Comparison of ENCODE assay signal across 8 mouse cellular contexts in the genomic region with DNA sequence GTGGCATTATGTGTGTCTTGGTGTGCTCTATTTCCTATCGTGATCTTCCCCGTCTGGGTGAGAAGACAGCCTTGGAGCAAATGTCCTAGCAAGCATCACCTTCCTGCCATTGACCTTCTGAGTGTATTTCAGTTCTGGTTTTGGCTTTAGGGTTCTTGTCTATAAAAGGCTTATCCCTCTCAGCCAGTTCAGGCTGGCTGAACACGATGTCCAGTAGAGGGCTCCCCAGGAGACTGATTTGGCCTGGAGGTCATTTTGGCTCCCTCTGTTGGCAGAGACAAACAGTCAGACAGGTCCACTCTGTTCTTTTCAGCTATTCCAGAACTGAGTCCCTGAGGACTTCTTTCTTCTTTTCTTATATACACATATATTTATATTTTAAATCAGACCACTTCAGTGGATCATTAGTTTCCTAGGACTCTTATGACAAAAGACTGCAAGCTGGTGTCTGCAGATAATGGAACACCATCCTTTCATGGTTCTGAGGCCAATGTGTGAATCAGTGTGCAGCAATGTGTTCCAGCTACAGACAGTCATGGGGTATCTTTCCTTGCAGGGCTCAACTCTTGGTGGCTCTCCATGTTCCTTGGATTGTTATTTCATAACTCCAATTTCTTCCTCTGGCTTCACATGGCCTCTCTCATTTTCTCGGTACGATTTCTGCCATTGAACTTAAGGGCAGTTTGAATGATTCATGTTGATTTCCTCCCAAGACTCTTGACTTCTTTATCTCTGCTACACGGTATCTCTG.
DNase-seq lines count a peak whose midpoint lies in the region; ATAC-seq and TF ChIP-seq lines count a peak whose summit lies in the region.

No protein-coding gene starts in this region.

- no peak overlapping the region for H3K9ac ChIP-seq in heart, embryonic 12.5 days

- no peak overlapping the region for H3K4me2 ChIP-seq in heart, embryonic 12.5 days

- no peak overlapping the region for H3K27ac ChIP-seq in heart, embryonic 12.5 days (ENCODE audit: poor library complexity, severe bottlenecking)
- H3K27ac ChIP-seq in bone marrow, adult 2 months (ENCODE audit: control insufficient read depth, insufficient read depth, low read depth, low read length, poor library complexity), result no peak overlapping the region

- no peaks in the 10 kb centered on the region for H3K4me1 ChIP-seq in heart, embryonic 12.5 days (replicated peaks)
- H3K4me1 ChIP-seq in bone marrow, adult 2 months (ENCODE audit: control insufficient read depth, insufficient read depth, low read length), result no peaks in the 10 kb centered on the region

- H3K4me3 ChIP-seq in heart, embryonic 12.5 days, result no peak overlapping the region
- H3K4me3 ChIP-seq in C2C12 (ENCODE audit: insufficient read depth, poor library complexity, severe bottlenecking), result no peak overlapping the region
- no peak overlapping the region for H3K4me3 ChIP-seq in bone marrow, adult 2 months (replicated peaks; ENCODE audit: control insufficient read depth, low read depth, low read length)

- no peaks in the 10 kb centered on the region for H3K36me3 ChIP-seq in heart, embryonic 12.5 days
- no peaks in the 10 kb centered on the region for H3K36me3 ChIP-seq in C2C12 (ENCODE audit: control insufficient read depth, insufficient read depth)

- H3ac ChIP-seq in C2C12 (ENCODE audit: control insufficient read depth, insufficient read length, low read depth), result no peak overlapping the region

- no peak for TF ChIP-seq POLR2A in bone marrow, adult 2 months (IDR thresholded peaks at IDR 0.05; ENCODE audit: borderline replicate concordance, control insufficient read depth, low read depth, low read length)

- no peaks in the 10 kb centered on the region for H3K79me3 ChIP-seq in C2C12 (ENCODE audit: low read depth)

- H3K79me2 ChIP-seq in C2C12 (ENCODE audit: control insufficient read depth, insufficient read depth), result no peaks in the 10 kb centered on the region

- peak; percentile 54 for TF ChIP-seq CTCF in C2C12 (IDR thresholded peaks at IDR 0.05; ENCODE audit: control insufficient read depth, insufficient read depth, insufficient read length)
- TF ChIP-seq CTCF in bone marrow, adult 2 months (IDR thresholded peaks at IDR 0.05; ENCODE audit: control insufficient read depth, insufficient read depth, low read length), result peak; percentile 63

- 68% methylated on average over 6 of the region's 6 CpGs for WGBS in heart, embryonic 12.5 days
- WGBS in bone marrow, adult 2 months, result 63% methylated on average over 6 of the region's 6 CpGs

- H3K9me3 ChIP-seq in heart, embryonic 12.5 days (replicated peaks), result no peaks in the 10 kb centered on the region

- no peak for ATAC-seq in heart, embryonic 12.5 days (ENCODE audit: insufficient number of reproducible peaks, low FRiP score)
- ATAC-seq in frontal cortex, adult (ENCODE audit: low TSS enrichment), result peak; percentile 57; the same call in 1 of the 2 replicates
- peak; percentile 100 for ATAC-seq in megakaryocyte progenitor cell, adult 5-6 weeks (replicated peaks; ENCODE audit: poor library complexity)

- no peaks in the 10 kb centered on the region for H3K27me3 ChIP-seq in heart, embryonic 12.5 days (replicated peaks)
- H3K27me3 ChIP-seq in C2C12 (ENCODE audit: control insufficient read depth, insufficient read depth, insufficient read length), result no peaks in the 10 kb centered on the region

- DNase-seq in heart, adult 18-20 months, result peak; percentile 88 to 90
- peak; percentile 79 to 81 for DNase-seq in kidney, postnatal 25 days
- DNase-seq in thymus, postnatal 4 days, result peak; percentile 53

TF ChIP-seq in C2C12, 6 proteins besides CTCF, POLR2A, EP300 and RAD21:
- no peak for TF ChIP-seq MYOG (IDR thresholded peaks at IDR 0.05; ENCODE audit: control insufficient read depth, extremely low read depth, insufficient read length)
- no peak for TF ChIP-seq MAX (IDR thresholded peaks at IDR 0.05)
- TF ChIP-seq USF1 (IDR thresholded peaks at IDR 0.05; ENCODE audit: low read depth), result no peak
- no peak for TF ChIP-seq FOSL1 (IDR thresholded peaks at IDR 0.05; ENCODE audit: insufficient read depth, low read length, poor library complexity, severe bottlenecking)
- no peak for TF ChIP-seq CEBPB (IDR thresholded peaks at IDR 0.05; ENCODE audit: low read depth)
- TF ChIP-seq MYOD1 (IDR thresholded peaks at IDR 0.05; ENCODE audit: control insufficient read depth, insufficient read length, low read depth), result no peak
